12 mouse cellular contexts compared by ENCODE assay signal in genomic region chr11:102404161-102405010, GRCm38 (mm10). TPM values are rescaled to one million over a fixed set of nuclear protein-coding genes. Genes with fewer than 3 reads are reported as not detected.
A peak's percentile ranks its signal among the peaks of the same experiment; 100 is the strongest.
DNase-seq lines count a peak whose midpoint lies in the region; ATAC-seq and TF ChIP-seq lines count a peak whose summit lies in the region.
"Had no signal": no experiment of that assay in that cellular context is flagged by ENCODE, and none has a peak within 500 bp of the region (broad histone marks: within the 10 kb centered on the region; RNA-seq: fewer than 3 reads in every experiment).

No protein-coding gene starts in this region.

- 49% methylated on average over 18 of the region's 18 CpGs for WGBS in cerebellum, adult 2 months
- WGBS in hindbrain, embryonic 14.5 days = 73% methylated on average over 18 of the region's 18 CpGs
- 84% methylated on average over 18 of the region's 18 CpGs for WGBS in midbrain, embryonic 13.5 days

- peaks cover 54% of the 10 kb centered on the region for H3K36me3 ChIP-seq in hindbrain, embryonic 14.5 days (replicated peaks; ENCODE audit: control insufficient read depth, insufficient read depth)
- peaks cover 55% of the 10 kb centered on the region for H3K36me3 ChIP-seq in midbrain, embryonic 13.5 days

- ATAC-seq in hindbrain, embryonic 14.5 days (ENCODE audit: low FRiP score) = no peak
- ATAC-seq in midbrain, embryonic 13.5 days = no peak
- no peak for ATAC-seq in CD4-positive, CD25-positive, alpha-beta regulatory T cell, adult 4 months

- H3K27me3 ChIP-seq in cerebellum, adult 2 months (ENCODE audit: control insufficient read depth, insufficient read depth, low read length) = no peaks in the 10 kb centered on the region
- H3K27me3 ChIP-seq in hindbrain, embryonic 14.5 days (ENCODE audit: control insufficient read depth, insufficient read depth, low read length) = 0 out of 2 replicates have a peak, but pooled peaks cover 4% of the 10 kb centered on the region
- peaks cover 15% of the 10 kb centered on the region for H3K27me3 ChIP-seq in midbrain, embryonic 13.5 days

- peak overlapping the region; percentile 44; the same call in 1 of the 2 replicates for H3K9ac ChIP-seq in hindbrain, embryonic 14.5 days
- H3K9ac ChIP-seq in midbrain, embryonic 13.5 days (replicated peaks) = peak overlapping the region; percentile 21

- no peak overlapping the region for H3K4me3 ChIP-seq in cerebellum, adult 2 months (replicated peaks; ENCODE audit: insufficient read depth, low read depth, low read length)
- no peak overlapping the region for H3K4me3 ChIP-seq in layer of hippocampus, adult 2 months
- no peak overlapping the region for H3K4me3 ChIP-seq in hindbrain, embryonic 14.5 days (replicated peaks; ENCODE audit: low read length)
- H3K4me3 ChIP-seq in midbrain, embryonic 13.5 days (replicated peaks) = no peak overlapping the region

- intact Hi-C loops in gastrocnemius, postnatal 36 days (cut with DNase I) = no loop called here

- H3K9me3 ChIP-seq in hindbrain, embryonic 14.5 days (ENCODE audit: control insufficient read depth, low read length) = no peaks in the 10 kb centered on the region
- H3K9me3 ChIP-seq in midbrain, embryonic 13.5 days = no peaks in the 10 kb centered on the region

- TF ChIP-seq POLR2A in cerebellum, adult 2 months (IDR thresholded peaks at IDR 0.05; ENCODE audit: borderline replicate concordance, insufficient read depth, low read length) = no peak

- no peak for TF ChIP-seq CTCF in cerebellum, adult 2 months (IDR thresholded peaks at IDR 0.05; ENCODE audit: borderline replicate concordance, insufficient read depth, low read depth, low read length)
- TF ChIP-seq CTCF in layer of hippocampus, adult 2 months (conservative IDR thresholded peaks at IDR 0.05) = no peak

- H3K4me1 ChIP-seq in cerebellum, adult 2 months (ENCODE audit: control insufficient read depth, insufficient read depth, low read length) = peaks cover 22% of the 10 kb centered on the region
- H3K4me1 ChIP-seq in hindbrain, embryonic 14.5 days (replicated peaks; ENCODE audit: control insufficient read depth, insufficient read depth, low read length) = peaks cover 34% of the 10 kb centered on the region
- peaks cover 56% of the 10 kb centered on the region for H3K4me1 ChIP-seq in midbrain, embryonic 13.5 days (replicated peaks)

- 0 out of 2 replicates have a peak overlapping the region, but pooled peaks have one; percentile 37 for H3K27ac ChIP-seq in cerebellum, adult 2 months (ENCODE audit: insufficient read depth, low read length)
- peak overlapping the region; percentile 32; the same call in 1 of the 2 replicates for H3K27ac ChIP-seq in layer of hippocampus, adult 2 months
- H3K27ac ChIP-seq in hindbrain, embryonic 14.5 days = no peak overlapping the region
- H3K27ac ChIP-seq in midbrain, embryonic 13.5 days = no peak overlapping the region

- peak overlapping the region; percentile 69 for H3K4me2 ChIP-seq in hindbrain, embryonic 14.5 days (replicated peaks)
- peak overlapping the region; percentile 16; the same call in 1 of the 2 replicates for H3K4me2 ChIP-seq in midbrain, embryonic 13.5 days (replicated peaks)

- DNase-seq in cerebellum, adult 2 months = peak; percentile 33 to 42
- DNase-seq in cerebellum, postnatal 4 days (ENCODE audit: low spot score in 2 of 2) = no peak
- no peak for DNase-seq in layer of hippocampus, adult 2 months (ENCODE audit: low spot score in 2 of 2)
- no peak for DNase-seq in layer of hippocampus, adult 9-11 months
- no peak for DNase-seq in hindbrain, embryonic 14.5 days (ENCODE audit: low spot score)
- DNase-seq in gastrocnemius, postnatal 36 days = no peak
- DNase-seq: heart, postnatal 36 days; right cerebral cortex, postnatal 4 days had no signal

RNA-seq across cellular contexts. Expression of gene Slc25a39, which starts 3.4 kb away (rescaled TPM):
- polyA plus RNA-seq in cerebellum, adult 2 months (2012; rRNA removed) = 124 and 126 TPM in 2 replicates
- total RNA-seq in layer of hippocampus, adult 2 months (2021) = 10 to 100 TPM; 62.5 to 62.6 TPM
- 154 and 157 TPM in 2 replicates for polyA plus RNA-seq in hindbrain, embryonic 14.5 days (2014; fragmentation: Nextera tagmentation; extraction: Ambion mirVana)
- 141 and 154 TPM in 2 replicates for polyA plus RNA-seq in midbrain, embryonic 13.5 days (2015; fragmentation: Nextera tagmentation; extraction: Ambion mirVana)
- total RNA-seq in gastrocnemius, postnatal 36 days (2021) = 10 to 100 TPM; 56.2 to 64.3 TPM
- polyA plus RNA-seq in CD4-positive, CD25-positive, alpha-beta regulatory T cell, adult 4 months (2017; shearing (Covaris generic)) = 10 to 100 TPM; 44.0 to 44.2 TPM

RNA-seq across cellular contexts. Expression of gene Rundc3a, which starts 11.2 kb away (rescaled TPM):
- polyA plus RNA-seq in cerebellum, adult 2 months (2012; rRNA removed) = 446 and 460 TPM in 2 replicates
- 100 to 1,000 TPM; 482 to 488 TPM for total RNA-seq in layer of hippocampus, adult 2 months (2021)
- polyA plus RNA-seq in hindbrain, embryonic 14.5 days (2014; fragmentation: Nextera tagmentation; extraction: Ambion mirVana) = 106 TPM in 2 replicates
- 131 and 153 TPM in 2 replicates for polyA plus RNA-seq in midbrain, embryonic 13.5 days (2015; fragmentation: Nextera tagmentation; extraction: Ambion mirVana)
- total RNA-seq in gastrocnemius, postnatal 36 days (2021) = not detected
- polyA plus RNA-seq in CD4-positive, CD25-positive, alpha-beta regulatory T cell, adult 4 months (2017; shearing (Covaris generic)) = 1 to 10 TPM; 3.3 to 3.5 TPM
- total RNA-seq: megakaryocyte, adult 5-6 weeks had no signal

RNA-seq across cellular contexts. Expression of gene Grn, which starts 25.7 kb away (rescaled TPM):
- 58.4 TPM in 2 replicates for polyA plus RNA-seq in cerebellum, adult 2 months (2012; rRNA removed)
- 10 to 100 TPM; 60.6 to 66.4 TPM for total RNA-seq in layer of hippocampus, adult 2 months (2021)
- 52.4 and 63.6 TPM in 2 replicates for polyA plus RNA-seq in hindbrain, embryonic 14.5 days (2014; fragmentation: Nextera tagmentation; extraction: Ambion mirVana)
- polyA plus RNA-seq in midbrain, embryonic 13.5 days (2015; fragmentation: Nextera tagmentation; extraction: Ambion mirVana) = 57.4 and 61.8 TPM in 2 replicates
- 10 to 100 TPM; 23.5 to 24.8 TPM for total RNA-seq in gastrocnemius, postnatal 36 days (2021)
- polyA plus RNA-seq in CD4-positive, CD25-positive, alpha-beta regulatory T cell, adult 4 months (2017; shearing (Covaris generic)) = 10 to 100 TPM; 23.3 to 51.4 TPM

RNA-seq across cellular contexts. Expression of gene Slc4a1, which starts 38.4 kb away (rescaled TPM):
- 0.72 and 0.90 TPM in 2 replicates for polyA plus RNA-seq in cerebellum, adult 2 months (2012; rRNA removed)
- total RNA-seq in layer of hippocampus, adult 2 months (2021) = under 1 TPM; 0.15 to 0.23 TPM
- 1.6 and 3.3 TPM in 2 replicates for polyA plus RNA-seq in hindbrain, embryonic 14.5 days (2014; fragmentation: Nextera tagmentation; extraction: Ambion mirVana)
- 4.3 and 4.8 TPM in 2 replicates for polyA plus RNA-seq in midbrain, embryonic 13.5 days (2015; fragmentation: Nextera tagmentation; extraction: Ambion mirVana)
- total RNA-seq in gastrocnemius, postnatal 36 days (2021) = under 1 TPM in 1 of 2 experiments, not detected in 1; 0.31 TPM
- polyA plus RNA-seq in CD4-positive, CD25-positive, alpha-beta regulatory T cell, adult 4 months (2017; shearing (Covaris generic)) = not detected
- polyA plus RNA-seq: C2C12 had no signal

RNA-seq across cellular contexts. Expression of gene Fam171a2, which starts 43.1 kb away (rescaled TPM):
- polyA plus RNA-seq in cerebellum, adult 2 months (2012; rRNA removed) = 57.8 and 60.3 TPM in 2 replicates
- 100 to 1,000 TPM in 1 of 2 experiments, 10 to 100 TPM in 1; 92.5 to 102 TPM for total RNA-seq in layer of hippocampus, adult 2 months (2021)
- polyA plus RNA-seq in hindbrain, embryonic 14.5 days (2014; fragmentation: Nextera tagmentation; extraction: Ambion mirVana) = 30.9 and 40.4 TPM in 2 replicates
- polyA plus RNA-seq in midbrain, embryonic 13.5 days (2015; fragmentation: Nextera tagmentation; extraction: Ambion mirVana) = 10.9 and 18.4 TPM in 2 replicates
- total RNA-seq in gastrocnemius, postnatal 36 days (2021) = 1 to 10 TPM; 1.4 to 1.6 TPM
- not detected for polyA plus RNA-seq in CD4-positive, CD25-positive, alpha-beta regulatory T cell, adult 4 months (2017; shearing (Covaris generic))

Comparison
In these comparisons a context has a peak if more than half of its experiments do, and no peak if none do; other contexts are left out.
1. DNase-seq: peak in cerebellum, adult 2 months (2 of 2); none in cerebellum, postnatal 4 days (0 of 2), layer of hippocampus, adult 2 months (0 of 2), layer of hippocampus, adult 9-11 months (single experiment), hindbrain, embryonic 14.5 days (single experiment) and gastrocnemius, postnatal 36 days (0 of 2).
2. H3K27ac ChIP-seq: peak in cerebellum, adult 2 months (single experiment) and layer of hippocampus, adult 2 months (single experiment); none in hindbrain, embryonic 14.5 days (single experiment) and midbrain, embryonic 13.5 days (single experiment).
3. RNA of gene Rundc3a, which starts 11.2 kb away (polyA plus RNA-seq): 446 to 460 TPM in cerebellum, adult 2 months, 131 to 153 TPM in midbrain, embryonic 13.5 days and 106 TPM in hindbrain, embryonic 14.5 days; 3.3 to 3.5 TPM in CD4-positive, CD25-positive, alpha-beta regulatory T cell, adult 4 months; every median in the first group is over 10 times any median in the second.